Mouse (Mus musculus) embryonic fibroblast, embryonic 13.5 days (primary cell): Measurements from ENCODE around the gene Rpn1.

Experiments used
- CTCF ChIP-seq: IDR thresholded peaks from 2 replicates; pipeline ENCODE4 v1.5.1; 2011; ENCODE audit warnings: mild to moderate bottlenecking, control low read depth, low read length, moderate library complexity, borderline replicate concordance; ENCODE audit not compliant: insufficient read depth
- POLR2A ChIP-seq: IDR thresholded peaks from 2 replicates; pipeline ENCODE4 v1.6.1; 2011; ENCODE audit warnings: low read depth, mild to moderate bottlenecking, control low read depth, low read length, moderate library complexity

DNA sequence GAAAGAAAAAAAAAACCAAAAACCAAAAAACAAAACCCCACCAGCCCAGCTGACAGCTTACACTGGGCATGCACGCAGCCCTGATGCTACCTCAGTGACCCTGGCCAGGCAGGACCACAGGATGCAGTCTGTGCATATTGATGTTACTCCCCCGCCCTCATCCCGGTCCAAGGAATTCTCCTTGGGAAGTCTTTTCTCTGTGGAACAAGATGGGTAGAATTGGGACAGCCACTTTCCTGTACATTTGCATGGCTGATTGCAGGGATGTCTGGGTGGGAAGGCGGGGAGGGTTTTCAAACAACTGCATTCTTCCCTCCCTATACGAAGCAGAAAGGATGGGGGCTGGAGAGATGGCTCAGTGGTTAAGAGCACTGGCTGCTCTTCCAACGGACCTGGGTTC lies 68.7 kb downstream of the Rpn1 start:
- TF ChIP-seq CTCF (no peak), POLR2A (no peak)
